Mouse (Mus musculus): ENCODE measurements around the gene Olfr672. TPM values are rescaled to one million over a fixed set of nuclear protein-coding genes. Genes with fewer than 3 reads are reported as not detected.

Olfr672 gene
- polyA plus RNA-seq, 1 experiment from 2014 or later = not detected

Other genes with a start within 250 kb of the Olfr672 start
- not detected in 2 replicates for gene Usp17le, start 224.6 kb downstream of the Olfr672 start, polyA plus RNA-seq (2014; fragmentation: Nextera tagmentation; extraction: Ambion mirVana)
- gene Usp17lb, start 159.4 kb downstream of the Olfr672 start, polyA plus RNA-seq (2014; fragmentation: Nextera tagmentation; extraction: Ambion mirVana) = not detected in 2 replicates
- not detected in 2 replicates for gene Usp17la, start 145.0 kb downstream of the Olfr672 start, polyA plus RNA-seq (2014; fragmentation: Nextera tagmentation; extraction: Ambion mirVana)
- not detected in 2 replicates for gene Olfr665, start 124.0 kb downstream of the Olfr672 start, polyA plus RNA-seq (2014; fragmentation: Nextera tagmentation; extraction: Ambion mirVana)
- not detected in 2 replicates for gene Olfr666, start 106.1 kb downstream of the Olfr672 start, polyA plus RNA-seq (2014; fragmentation: Nextera tagmentation; extraction: Ambion mirVana)
- gene Olfr667, start 80.5 kb downstream of the Olfr672 start, polyA plus RNA-seq (2014; fragmentation: Nextera tagmentation; extraction: Ambion mirVana) = not detected in 2 replicates
- gene Olfr668, start 74.0 kb downstream of the Olfr672 start, polyA plus RNA-seq (2014; fragmentation: Nextera tagmentation; extraction: Ambion mirVana) = not detected in 2 replicates
- not detected in 2 replicates for gene Olfr669, start 67.8 kb downstream of the Olfr672 start, polyA plus RNA-seq (2014; fragmentation: Nextera tagmentation; extraction: Ambion mirVana)
- not detected in 2 replicates for gene Olfr670, start 39.4 kb downstream of the Olfr672 start, polyA plus RNA-seq (2014; fragmentation: Nextera tagmentation; extraction: Ambion mirVana)
- gene Olfr671, start 22.9 kb downstream of the Olfr672 start, polyA plus RNA-seq (2014; fragmentation: Nextera tagmentation; extraction: Ambion mirVana) = not detected in 2 replicates
- gene Olfr675, start 26.4 kb upstream of the Olfr672 start, polyA plus RNA-seq (2014; fragmentation: Nextera tagmentation; extraction: Ambion mirVana) = not detected in 2 replicates
- gene Olfr676, start 30.7 kb upstream of the Olfr672 start, polyA plus RNA-seq (2014; fragmentation: Nextera tagmentation; extraction: Ambion mirVana) = not detected in 2 replicates
- gene Olfr677, start 49.3 kb upstream of the Olfr672 start, polyA plus RNA-seq (2014; fragmentation: Nextera tagmentation; extraction: Ambion mirVana) = not detected in 2 replicates
- gene Olfr678, start 62.4 kb upstream of the Olfr672 start, polyA plus RNA-seq (2014; fragmentation: Nextera tagmentation; extraction: Ambion mirVana) = not detected in 2 replicates
- not detected in 2 replicates for gene Olfr679, start 79.2 kb upstream of the Olfr672 start, polyA plus RNA-seq (2014; fragmentation: Nextera tagmentation; extraction: Ambion mirVana)
- gene Olfr680-ps1, start 90.8 kb upstream of the Olfr672 start, polyA plus RNA-seq (2014; fragmentation: Nextera tagmentation; extraction: Ambion mirVana) = not detected in 2 replicates
- not detected in 2 replicates for gene Olfr681, start 114.8 kb upstream of the Olfr672 start, polyA plus RNA-seq (2014; fragmentation: Nextera tagmentation; extraction: Ambion mirVana)
- not detected in 2 replicates for gene Olfr683, start 145.0 kb upstream of the Olfr672 start, polyA plus RNA-seq (2014; fragmentation: Nextera tagmentation; extraction: Ambion mirVana)
- not detected in 2 replicates for gene Olfr684, start 161.6 kb upstream of the Olfr672 start, polyA plus RNA-seq (2014; fragmentation: Nextera tagmentation; extraction: Ambion mirVana)
- not detected in 2 replicates for gene Olfr685, start 184.0 kb upstream of the Olfr672 start, polyA plus RNA-seq (2014; fragmentation: Nextera tagmentation; extraction: Ambion mirVana)
- gene Olfr686, start 205.5 kb upstream of the Olfr672 start, polyA plus RNA-seq (2014; fragmentation: Nextera tagmentation; extraction: Ambion mirVana) = not detected in 2 replicates